Mouse (Mus musculus) olfactory bulb, adult 2 months (tissue): ENCODE data around the gene Slco1b2.

Source experiments
- CTCF ChIP-seq: fragments of 200-500 bp; IDR thresholded peaks from 2 replicates; pipeline ENCODE4 v1.5.1; 2012; ENCODE audit warnings: low read depth, mild to moderate bottlenecking, low read length, moderate library complexity; ENCODE audit not compliant: insufficient read depth
- POLR2A ChIP-seq: fragments of 200-500 bp; IDR thresholded peaks from 2 replicates; pipeline ENCODE4 v1.6.1; 2012; ENCODE audit warnings: mild to moderate bottlenecking, low read depth, low read length, moderate library complexity; ENCODE audit not compliant: insufficient read depth

GRCm38 (mm10) chr6:141632935-141633334 is 3.6 kb downstream of the Slco1b2 start:
- TF ChIP-seq CTCF (no peak), POLR2A (no peak)
